Mouse (Mus musculus): ENCODE data around the gene Fbn1.

DNA sequence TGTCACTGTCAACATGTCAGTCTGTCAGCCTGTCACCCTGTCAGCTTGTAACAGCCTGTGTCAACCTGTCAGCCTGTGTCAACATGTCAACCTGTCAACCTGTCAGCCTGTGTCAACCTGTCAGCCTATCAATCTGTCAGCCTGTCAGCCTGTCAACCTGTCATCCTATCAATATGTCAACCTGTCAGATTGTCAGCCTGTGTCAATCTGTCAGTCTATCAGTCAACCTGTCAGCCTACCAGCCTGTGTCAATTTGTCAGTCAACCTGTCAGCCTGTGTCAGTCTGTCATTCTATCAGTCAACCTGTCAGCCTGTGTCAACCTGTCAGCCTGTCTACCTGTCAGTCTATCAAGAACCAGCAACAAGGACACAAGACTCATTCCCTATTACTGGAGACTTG is 6.3 kb downstream of the Fbn1 start:
- no peak for TF ChIP-seq CTCF (IDR thresholded peaks at IDR 0.05; ENCODE audit: low read depth)
- no peak for TF ChIP-seq EP300 (IDR thresholded peaks at IDR 0.05; ENCODE audit: low read depth)
